18 mouse cellular contexts compared by ENCODE assay signal in genomic region chr6:100519837-100520236, GRCm38 (mm10).
DNase-seq lines count a peak whose midpoint lies in the region; ATAC-seq and TF ChIP-seq lines count a peak whose summit lies in the region.
"Had no signal": no experiment of that assay in that cellular context is flagged by ENCODE, and none has a peak within 500 bp of the region (broad histone marks: within the 10 kb centered on the region; RNA-seq: fewer than 3 reads in every experiment).

No protein-coding gene starts in this region.

- H3K4me2 ChIP-seq in hindbrain, embryonic 15.5 days: no peak overlapping the region
- H3K4me2 ChIP-seq in hindbrain, embryonic 11.5 days (replicated peaks; ENCODE audit: low read depth, low read length): no peak overlapping the region
- no peak overlapping the region for H3K4me2 ChIP-seq in lung, embryonic 16.5 days (ENCODE audit: low read depth, low read length)
- H3K4me2 ChIP-seq: hindbrain, embryonic 13.5 days; kidney, embryonic 15.5 days; limb, embryonic 15.5 days; lung, embryonic 15.5 days; neural tube, embryonic 15.5 days had no signal

- no peak overlapping the region for H3K27ac ChIP-seq in hindbrain, embryonic 15.5 days (replicated peaks)
- H3K27ac ChIP-seq in hindbrain, embryonic 11.5 days (ENCODE audit: low read depth, low read length): no peak overlapping the region
- no peak overlapping the region for H3K27ac ChIP-seq in lung, embryonic 16.5 days (ENCODE audit: low read length)
- H3K27ac ChIP-seq: hindbrain, embryonic 13.5 days; kidney, embryonic 15.5 days; limb, embryonic 15.5 days; lung, embryonic 15.5 days; neural tube, embryonic 15.5 days had no signal

- DNase-seq in hindbrain, embryonic 11.5 days (ENCODE audit: low spot score): no peak
- DNase-seq in lung, adult 2 months: no peak
- peak; percentile 51 for DNase-seq in testis, postnatal 10 days (ENCODE audit: low spot score)
- DNase-seq in testis, postnatal 14 days (ENCODE audit: low spot score): no peak
- DNase-seq in left cerebral cortex, adult 18-20 months (ENCODE audit: low spot score in 2 of 2): no peak
- DNase-seq: adrenal gland, adult 2 months; cerebellum, adult 9-11 months; heart, adult 11 months; layer of hippocampus, adult 9-11 months; right cerebral cortex, adult 18-20 months had no signal

- H3K9ac ChIP-seq in hindbrain, embryonic 15.5 days: no peak overlapping the region
- H3K9ac ChIP-seq in hindbrain, embryonic 11.5 days (ENCODE audit: low read depth, low read length): no peak overlapping the region
- no peak overlapping the region for H3K9ac ChIP-seq in lung, embryonic 16.5 days (ENCODE audit: low read length)
- H3K9ac ChIP-seq: hindbrain, embryonic 13.5 days; kidney, embryonic 15.5 days; limb, embryonic 15.5 days; lung, embryonic 15.5 days; neural tube, embryonic 15.5 days had no signal

- 46% methylated on average over 12 of the region's 12 CpGs for WGBS in hindbrain, embryonic 15.5 days
- 67% methylated on average over 12 of the region's 12 CpGs for WGBS in hindbrain, embryonic 11.5 days
- 37% methylated on average over 12 of the region's 12 CpGs for WGBS in lung, embryonic 16.5 days
- 43% methylated on average over 12 of the region's 12 CpGs for WGBS in lung, adult 2 months

- TF ChIP-seq POLR2A in lung, adult 2 months (IDR thresholded peaks at IDR 0.05; ENCODE audit: borderline replicate concordance, extremely low read depth, low read depth, low read length): no peak

- H3K36me3 ChIP-seq in hindbrain, embryonic 15.5 days: no peaks in the 10 kb centered on the region
- H3K36me3 ChIP-seq in hindbrain, embryonic 11.5 days (ENCODE audit: control insufficient read depth, insufficient read depth, low read length): no peaks in the 10 kb centered on the region
- no peaks in the 10 kb centered on the region for H3K36me3 ChIP-seq in lung, embryonic 16.5 days (ENCODE audit: control insufficient read depth, insufficient read depth, low read length)
- H3K36me3 ChIP-seq: hindbrain, embryonic 13.5 days; kidney, embryonic 15.5 days; limb, embryonic 15.5 days; lung, embryonic 15.5 days; neural tube, embryonic 15.5 days had no signal

- no peak overlapping the region for H3K4me3 ChIP-seq in hindbrain, embryonic 15.5 days
- no peak overlapping the region for H3K4me3 ChIP-seq in hindbrain, embryonic 11.5 days (ENCODE audit: low read depth, low read length)
- H3K4me3 ChIP-seq in lung, embryonic 16.5 days (ENCODE audit: low read length): no peak overlapping the region
- no peak overlapping the region for H3K4me3 ChIP-seq in lung, adult 2 months (replicated peaks; ENCODE audit: extremely low read depth, low read depth, low read length)
- H3K4me3 ChIP-seq: hindbrain, embryonic 13.5 days; kidney, embryonic 15.5 days; limb, embryonic 15.5 days; lung, embryonic 15.5 days; neural tube, embryonic 15.5 days had no signal

- 0 out of 2 replicates have a peak, but pooled peaks have one; percentile 57 for ATAC-seq in hindbrain, embryonic 15.5 days (ENCODE audit: low FRiP score, low read depth)
- ATAC-seq in hindbrain, embryonic 11.5 days (ENCODE audit: low FRiP score): no peak
- ATAC-seq in lung, embryonic 16.5 days (ENCODE audit: low read depth): peak; percentile 60; the same call in 1 of the 2 replicates
- ATAC-seq: forebrain, embryonic 16.5 days had no signal

- H3K27me3 ChIP-seq in hindbrain, embryonic 15.5 days: peaks cover 15% of the 10 kb centered on the region; the same call in 1 of the 2 replicates
- peaks cover 13% of the 10 kb centered on the region for H3K27me3 ChIP-seq in hindbrain, embryonic 11.5 days (ENCODE audit: control insufficient read depth, insufficient read depth, low read length)
- H3K27me3 ChIP-seq in lung, embryonic 16.5 days (ENCODE audit: control insufficient read depth, insufficient read depth, low read depth, low read length): no peaks in the 10 kb centered on the region

- no peaks in the 10 kb centered on the region for H3K9me3 ChIP-seq in hindbrain, embryonic 15.5 days
- no peaks in the 10 kb centered on the region for H3K9me3 ChIP-seq in hindbrain, embryonic 11.5 days (ENCODE audit: control insufficient read depth, low read length)
- H3K9me3 ChIP-seq in lung, embryonic 16.5 days (ENCODE audit: control insufficient read depth, low read length): no peaks in the 10 kb centered on the region
- H3K9me3 ChIP-seq: hindbrain, embryonic 13.5 days; kidney, embryonic 15.5 days; limb, embryonic 15.5 days; lung, embryonic 15.5 days; neural tube, embryonic 15.5 days had no signal

- peaks cover 12% of the 10 kb centered on the region for H3K4me1 ChIP-seq in hindbrain, embryonic 15.5 days (replicated peaks)
- no peaks in the 10 kb centered on the region for H3K4me1 ChIP-seq in hindbrain, embryonic 11.5 days (replicated peaks; ENCODE audit: control insufficient read depth, insufficient read depth, low read length)
- H3K4me1 ChIP-seq in lung, embryonic 16.5 days (replicated peaks; ENCODE audit: control insufficient read depth, insufficient read depth, low read length): peaks cover 5% of the 10 kb centered on the region
- H3K4me1 ChIP-seq in lung, adult 2 months (ENCODE audit: control insufficient read depth, insufficient read depth, low read length): no peaks in the 10 kb centered on the region

- TF ChIP-seq CTCF in lung, adult 2 months (IDR thresholded peaks at IDR 0.05; ENCODE audit: insufficient read depth, low read length): no peak
